Mouse (Mus musculus): Measurements from ENCODE around the gene Bglap3.

DNA sequence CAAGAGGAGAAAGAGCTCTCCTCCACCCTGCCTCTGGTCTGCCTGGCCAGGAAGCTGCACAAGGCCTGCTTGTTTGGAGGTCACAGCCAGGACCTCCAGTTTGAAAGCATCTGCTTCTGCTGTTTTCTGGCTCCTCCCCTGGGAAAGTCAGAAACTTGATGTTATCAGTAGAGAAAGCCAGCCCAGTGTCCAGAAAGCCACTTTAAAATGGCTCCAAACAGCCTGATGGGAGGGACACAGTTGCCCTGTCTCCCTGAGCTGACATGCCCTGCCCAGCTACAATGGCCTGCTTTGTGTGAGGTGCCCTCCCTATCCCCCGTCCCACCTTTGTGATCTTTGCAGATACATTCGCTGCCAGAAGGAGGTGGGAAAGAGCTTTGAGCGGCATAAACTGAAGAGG, 12.6 kb downstream of the Bglap3 start:
- no peak for TF ChIP-seq CTCF (IDR thresholded peaks at IDR 0.05; ENCODE audit: control insufficient read depth, insufficient read depth, insufficient replicate concordance, low read depth, low read length)
- TF ChIP-seq POLR2A (IDR thresholded peaks at IDR 0.05; ENCODE audit: control insufficient read depth, low read depth, low read length): no peak
